Mouse (Mus musculus): ENCODE results near the gene Acaca. TPM values are rescaled to one million over a fixed set of nuclear protein-coding genes. Genes with fewer than 3 reads are reported as not detected.

Gene Acaca
- polyA plus RNA-seq, 1 experiment from 2014 or later = 28.9 TPM

DNA sequence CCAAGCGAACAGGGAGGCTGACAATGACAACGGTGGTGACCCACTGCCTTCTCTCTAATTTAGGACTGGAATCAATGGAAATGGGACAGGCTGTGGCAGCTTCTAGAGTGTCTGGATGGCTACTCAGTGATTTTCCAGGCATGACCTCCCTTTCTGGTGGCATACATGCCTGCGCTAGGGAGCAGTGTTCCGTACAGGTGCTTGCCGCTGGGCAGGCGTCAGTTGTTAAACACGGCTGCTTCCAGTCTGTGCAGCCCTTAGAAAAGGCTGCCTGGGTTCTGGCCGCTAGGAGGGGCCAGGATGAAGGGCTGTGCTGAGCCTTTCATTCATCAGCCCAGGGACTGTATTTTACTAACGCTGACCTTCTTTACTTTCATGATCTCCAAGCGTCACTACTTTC is 63.8 kb downstream of the Acaca start:
- no peak overlapping the region for H3K9ac ChIP-seq (replicated peaks; ENCODE audit: low read depth, low read length)
- H3K4me3 ChIP-seq (replicated peaks; ENCODE audit: low read length) = no peak overlapping the region
- H3K4me1 ChIP-seq (replicated peaks; ENCODE audit: control insufficient read depth, insufficient read depth, low read length) = no peaks in the 10 kb centered on the region
- ATAC-seq = no peak
- H3K4me2 ChIP-seq (ENCODE audit: low read length) = no peak overlapping the region
- peaks cover 5% of the 10 kb centered on the region for H3K36me3 ChIP-seq (ENCODE audit: control insufficient read depth, insufficient read depth)
- no peaks in the 10 kb centered on the region for H3K9me3 ChIP-seq (ENCODE audit: control insufficient read depth, low read length)
- 51% methylated on average over 10 of the region's 10 CpGs for WGBS
- H3K27me3 ChIP-seq (replicated peaks; ENCODE audit: control insufficient read depth, insufficient read depth, low read length) = no peaks in the 10 kb centered on the region
- no peak overlapping the region for H3K27ac ChIP-seq (ENCODE audit: low read length)

DNA sequence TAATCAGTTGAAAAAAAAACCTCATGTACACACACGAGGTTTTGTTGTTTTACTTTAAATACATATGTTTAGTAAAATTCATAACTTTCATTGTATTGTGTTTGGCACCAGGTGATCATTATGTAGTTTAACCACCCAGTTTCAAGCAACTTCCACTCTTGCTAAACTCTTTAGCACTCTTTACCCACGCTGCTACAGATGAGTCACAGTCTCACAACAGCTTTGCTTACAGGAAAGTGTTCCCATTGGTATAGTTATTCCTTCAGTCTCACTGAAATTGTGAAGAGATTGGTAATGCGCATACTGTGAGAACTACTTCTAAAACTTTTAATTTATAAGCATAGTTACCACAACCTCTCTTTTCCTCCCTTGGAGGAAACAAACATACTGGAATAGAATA is 65.3 kb downstream of the Acaca start:
- Histone ChIP-seq H3K4me3 (replicated peaks; ENCODE audit: low read length) (no peak overlapping the region), H3K9ac (replicated peaks; ENCODE audit: low read depth, low read length) (no peak overlapping the region), H3K4me2 (ENCODE audit: low read length) (no peak overlapping the region), H3K4me1 (replicated peaks; ENCODE audit: control insufficient read depth, insufficient read depth, low read length) (no peaks in the 10 kb centered on the region), H3K36me3 (ENCODE audit: control insufficient read depth, insufficient read depth) (peaks cover 5% of the 10 kb centered on the region), H3K27ac (ENCODE audit: low read length) (no peak overlapping the region), H3K9me3 (ENCODE audit: control insufficient read depth, low read length) (no peaks in the 10 kb centered on the region), H3K27me3 (replicated peaks; ENCODE audit: control insufficient read depth, insufficient read depth, low read length) (no peaks in the 10 kb centered on the region)
- 90% methylated on average over 3 of the region's 3 CpGs for WGBS
- ATAC-seq = no peak

DNA sequence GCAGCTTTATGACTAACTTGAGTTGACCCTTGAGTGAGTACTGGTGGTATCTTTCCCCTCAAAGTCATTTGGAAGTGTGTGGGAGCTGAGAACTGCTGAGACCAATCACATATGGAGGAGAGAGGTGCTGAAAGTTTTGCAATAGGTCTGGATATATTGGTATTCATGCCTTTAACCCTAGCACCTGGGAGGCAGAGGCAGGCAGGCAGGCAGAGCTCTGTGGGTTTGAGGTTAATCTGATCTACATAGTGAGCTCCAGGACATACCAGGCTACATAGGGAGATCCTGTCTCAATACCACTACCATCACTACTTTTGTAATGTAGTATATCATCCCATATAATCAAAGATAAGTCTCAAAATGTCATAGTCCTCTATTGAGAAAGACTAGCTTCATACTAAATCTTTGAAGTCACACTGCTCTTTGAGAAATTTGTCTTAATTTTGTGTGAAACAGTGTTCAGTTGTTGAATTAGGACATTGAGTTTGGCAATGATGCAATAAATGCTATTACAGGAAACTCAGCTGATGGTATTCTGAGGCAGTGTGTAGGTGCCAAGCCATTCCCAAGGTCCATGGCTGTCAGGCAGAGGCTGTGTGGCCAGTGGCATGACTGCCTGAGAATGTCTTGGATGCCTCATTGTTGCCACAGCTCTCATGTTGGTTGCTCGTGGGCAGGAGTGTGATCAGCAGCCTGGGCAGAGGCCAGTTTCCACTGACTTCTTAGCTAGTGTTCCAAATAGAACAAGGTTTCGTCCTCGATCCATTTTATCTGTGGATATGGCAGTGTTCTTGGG is 68.3 kb downstream of the Acaca start:
- no peak overlapping the region for H3K27ac ChIP-seq (ENCODE audit: low read length)
- H3K36me3 ChIP-seq (ENCODE audit: control insufficient read depth, insufficient read depth) = peaks cover 5% of the 10 kb centered on the region
- WGBS = 93% methylated on average over 3 of the region's 3 CpGs
- no peaks in the 10 kb centered on the region for H3K9me3 ChIP-seq (ENCODE audit: control insufficient read depth, low read length)
- H3K4me2 ChIP-seq (ENCODE audit: low read length) = no peak overlapping the region
- 0 out of 2 replicates have a peak, but pooled peaks cover 3% of the 10 kb centered on the region for H3K4me1 ChIP-seq (replicated peaks; ENCODE audit: control insufficient read depth, insufficient read depth, low read length)
- no peak overlapping the region for H3K4me3 ChIP-seq (replicated peaks; ENCODE audit: low read length)
- ATAC-seq = no peak
- no peak overlapping the region for H3K9ac ChIP-seq (replicated peaks; ENCODE audit: low read depth, low read length)
- H3K27me3 ChIP-seq (replicated peaks; ENCODE audit: control insufficient read depth, insufficient read depth, low read length) = no peaks in the 10 kb centered on the region

DNA sequence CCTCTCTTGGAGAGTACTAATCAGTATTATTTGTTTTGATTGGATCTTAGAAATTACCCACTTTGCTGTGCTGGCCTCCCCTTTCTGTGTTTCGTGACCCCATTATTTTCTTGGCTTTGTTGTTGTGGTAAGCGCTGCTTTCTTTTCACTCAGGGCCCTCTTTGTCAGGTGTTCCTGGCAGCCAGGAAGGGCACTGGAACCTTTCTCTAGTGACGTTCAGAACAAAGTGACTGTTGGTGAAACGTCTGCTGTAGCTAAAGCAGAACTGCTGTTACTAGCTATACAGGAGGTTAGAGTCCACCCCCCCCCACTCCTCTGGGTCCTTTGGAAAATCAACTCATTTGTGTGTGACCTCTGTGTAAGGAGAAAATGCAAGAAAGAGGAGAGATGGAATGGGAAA is 76.3 kb downstream of the Acaca start:
- Histone ChIP-seq H3K9ac (replicated peaks; ENCODE audit: low read depth, low read length) (no peak overlapping the region), H3K36me3 (ENCODE audit: control insufficient read depth, insufficient read depth) (no peaks in the 10 kb centered on the region), H3K27ac (ENCODE audit: low read length) (no peak overlapping the region), H3K4me3 (replicated peaks; ENCODE audit: low read length) (no peak overlapping the region), H3K4me1 (replicated peaks; ENCODE audit: control insufficient read depth, insufficient read depth, low read length) (no peaks in the 10 kb centered on the region), H3K27me3 (replicated peaks; ENCODE audit: control insufficient read depth, insufficient read depth, low read length) (no peaks in the 10 kb centered on the region), H3K4me2 (ENCODE audit: low read length) (no peak overlapping the region), H3K9me3 (ENCODE audit: control insufficient read depth, low read length) (no peaks in the 10 kb centered on the region)
- WGBS = 18% methylated on average over 4 of the region's 4 CpGs
- ATAC-seq = no peak

DNA sequence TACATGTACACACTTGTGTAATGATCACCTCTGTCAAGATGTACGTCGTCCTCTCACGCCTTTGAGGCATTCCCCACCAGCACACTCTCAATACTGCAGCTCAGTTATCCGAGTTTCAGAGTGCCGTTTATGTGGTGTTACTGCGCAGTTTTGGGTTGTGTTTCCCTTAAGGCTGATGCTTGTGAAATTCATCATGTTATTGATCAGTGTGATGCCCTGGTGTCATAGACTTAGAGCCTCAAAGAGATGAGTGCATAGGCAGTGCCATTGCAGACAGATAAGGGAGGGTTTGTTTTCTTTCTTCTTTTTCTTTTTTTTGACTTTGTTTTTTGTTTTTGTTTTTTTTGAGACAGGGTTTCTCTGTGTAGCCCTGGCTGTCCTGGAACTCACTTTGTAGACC is 81.4 kb downstream of the Acaca start:
- Histone ChIP-seq H3K27me3 (replicated peaks; ENCODE audit: control insufficient read depth, insufficient read depth, low read length) (no peaks in the 10 kb centered on the region), H3K9ac (replicated peaks; ENCODE audit: low read depth, low read length) (no peak overlapping the region), H3K4me3 (replicated peaks; ENCODE audit: low read length) (no peak overlapping the region), H3K4me2 (ENCODE audit: low read length) (no peak overlapping the region), H3K36me3 (ENCODE audit: control insufficient read depth, insufficient read depth) (no peaks in the 10 kb centered on the region), H3K27ac (ENCODE audit: low read length) (no peak overlapping the region), H3K9me3 (ENCODE audit: control insufficient read depth, low read length) (no peaks in the 10 kb centered on the region), H3K4me1 (replicated peaks; ENCODE audit: control insufficient read depth, insufficient read depth, low read length) (no peaks in the 10 kb centered on the region)
- ATAC-seq = no peak
- WGBS = over 99% methylated on average over 6 of the region's 6 CpGs

DNA sequence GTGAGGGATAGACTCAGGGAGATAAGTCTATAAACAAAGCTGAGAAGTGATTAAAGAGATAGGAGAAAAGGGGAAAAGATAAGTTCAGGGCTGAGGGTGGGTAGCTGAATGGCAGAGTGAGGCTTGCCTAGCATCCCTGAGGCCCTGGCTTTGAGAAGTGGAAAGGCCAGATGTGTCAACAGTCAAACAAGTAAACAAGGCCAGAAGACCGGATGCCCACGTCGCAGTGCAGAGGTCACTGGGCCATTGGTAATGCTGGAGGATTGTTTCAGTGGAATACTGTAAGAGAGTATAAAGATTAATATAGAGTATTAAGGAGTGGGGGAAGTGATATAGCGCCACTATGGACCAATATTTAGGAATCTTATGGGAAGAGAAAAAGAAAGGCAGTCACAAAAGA is 89.5 kb downstream of the Acaca start:
- H3K4me1 ChIP-seq (replicated peaks; ENCODE audit: control insufficient read depth, insufficient read depth, low read length) = no peaks in the 10 kb centered on the region
- H3K27ac ChIP-seq (ENCODE audit: low read length) = no peak overlapping the region
- no peak for ATAC-seq
- H3K4me3 ChIP-seq (replicated peaks; ENCODE audit: low read length) = no peak overlapping the region
- no peaks in the 10 kb centered on the region for H3K9me3 ChIP-seq (ENCODE audit: control insufficient read depth, low read length)
- 91% methylated on average over 4 of the region's 4 CpGs for WGBS
- no peak overlapping the region for H3K4me2 ChIP-seq (ENCODE audit: low read length)
- H3K36me3 ChIP-seq (ENCODE audit: control insufficient read depth, insufficient read depth) = no peaks in the 10 kb centered on the region
- no peaks in the 10 kb centered on the region for H3K27me3 ChIP-seq (replicated peaks; ENCODE audit: control insufficient read depth, insufficient read depth, low read length)
- no peak overlapping the region for H3K9ac ChIP-seq (replicated peaks; ENCODE audit: low read depth, low read length)

DNA sequence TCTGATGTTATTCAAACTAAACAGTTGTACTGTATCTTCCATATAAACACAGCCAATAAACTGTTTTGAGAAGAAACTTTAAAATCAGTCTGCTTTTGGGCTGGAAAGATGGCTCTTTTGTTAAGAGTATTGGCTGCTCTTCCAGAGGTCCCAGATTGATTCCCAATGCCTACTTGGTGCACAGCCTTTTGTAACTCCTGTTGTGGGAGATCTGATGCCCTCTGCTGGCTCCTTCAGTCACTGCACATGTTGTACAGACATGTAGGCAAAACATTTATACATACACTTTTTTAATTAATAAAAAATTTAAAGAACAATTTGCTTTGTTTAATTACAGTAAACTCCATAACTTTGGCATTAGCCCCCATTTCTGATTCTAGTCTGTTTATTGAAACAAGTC is 114.1 kb downstream of the Acaca start:
- H3K4me2 ChIP-seq (ENCODE audit: low read length) = no peak overlapping the region
- no peaks in the 10 kb centered on the region for H3K9me3 ChIP-seq (ENCODE audit: control insufficient read depth, low read length)
- no peak overlapping the region for H3K9ac ChIP-seq (replicated peaks; ENCODE audit: low read depth, low read length)
- H3K27me3 ChIP-seq (replicated peaks; ENCODE audit: control insufficient read depth, insufficient read depth, low read length) = no peaks in the 10 kb centered on the region
- no peak overlapping the region for H3K4me3 ChIP-seq (replicated peaks; ENCODE audit: low read length)
- H3K36me3 ChIP-seq (ENCODE audit: control insufficient read depth, insufficient read depth) = no peaks in the 10 kb centered on the region
- ATAC-seq = no peak
- H3K4me1 ChIP-seq (replicated peaks; ENCODE audit: control insufficient read depth, insufficient read depth, low read length) = no peaks in the 10 kb centered on the region
- no peak overlapping the region for H3K27ac ChIP-seq (ENCODE audit: low read length)

DNA sequence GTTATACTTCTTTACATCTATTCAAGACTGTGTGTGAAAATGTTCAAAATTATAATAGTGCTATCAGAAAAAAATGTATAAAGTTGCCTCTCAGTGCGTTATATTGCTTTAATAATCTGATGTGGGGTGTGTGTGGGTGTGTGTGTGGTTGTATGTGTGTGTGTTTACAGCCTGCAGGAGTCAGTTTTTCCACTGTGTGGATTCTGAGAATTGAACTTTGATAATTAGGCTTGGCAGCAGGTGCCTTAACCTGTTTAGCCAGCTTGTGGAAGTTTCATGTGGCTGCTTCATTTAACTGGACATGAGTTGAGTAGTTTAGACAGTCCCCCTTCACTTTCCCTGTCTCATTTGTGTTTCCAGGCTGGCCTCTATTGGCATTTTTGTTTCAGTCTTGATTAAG is 117.9 kb downstream of the Acaca start:
- no peaks in the 10 kb centered on the region for H3K27me3 ChIP-seq (replicated peaks; ENCODE audit: control insufficient read depth, insufficient read depth, low read length)
- no peak overlapping the region for H3K9ac ChIP-seq (replicated peaks; ENCODE audit: low read depth, low read length)
- ATAC-seq = no peak
- 94% methylated on average over 1 of the region's 1 CpGs for WGBS
- no peaks in the 10 kb centered on the region for H3K9me3 ChIP-seq (ENCODE audit: control insufficient read depth, low read length)
- no peaks in the 10 kb centered on the region for H3K36me3 ChIP-seq (ENCODE audit: control insufficient read depth, insufficient read depth)
- no peak overlapping the region for H3K4me3 ChIP-seq (replicated peaks; ENCODE audit: low read length)
- no peak overlapping the region for H3K27ac ChIP-seq (ENCODE audit: low read length)
- no peaks in the 10 kb centered on the region for H3K4me1 ChIP-seq (replicated peaks; ENCODE audit: control insufficient read depth, insufficient read depth, low read length)
- H3K4me2 ChIP-seq (ENCODE audit: low read length) = no peak overlapping the region

DNA sequence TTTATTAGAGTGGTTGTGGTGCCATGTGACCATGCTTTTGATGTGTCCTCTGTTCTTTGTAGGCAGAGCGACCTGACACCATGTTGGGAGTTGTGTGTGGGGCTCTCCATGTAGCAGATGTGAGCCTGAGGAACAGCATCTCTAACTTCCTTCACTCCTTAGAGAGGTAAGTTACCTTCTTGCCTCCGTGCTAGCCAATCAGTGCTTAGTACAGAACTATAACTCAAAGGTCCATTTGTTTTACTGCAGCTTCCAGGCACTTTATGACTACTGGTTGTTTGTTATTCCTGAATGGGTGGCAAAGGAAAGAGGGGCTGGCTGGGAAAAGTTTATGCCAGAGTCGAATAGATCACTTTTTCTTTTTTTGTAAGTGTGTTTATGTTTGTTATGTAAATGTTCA is 121.7 kb downstream of the Acaca start:
- Histone ChIP-seq H3K27ac (ENCODE audit: low read length) (no peak overlapping the region), H3K4me1 (replicated peaks; ENCODE audit: control insufficient read depth, insufficient read depth, low read length) (no peaks in the 10 kb centered on the region), H3K36me3 (ENCODE audit: control insufficient read depth, insufficient read depth) (no peaks in the 10 kb centered on the region), H3K4me2 (ENCODE audit: low read length) (no peak overlapping the region), H3K9ac (replicated peaks; ENCODE audit: low read depth, low read length) (no peak overlapping the region), H3K27me3 (replicated peaks; ENCODE audit: control insufficient read depth, insufficient read depth, low read length) (no peaks in the 10 kb centered on the region), H3K4me3 (replicated peaks; ENCODE audit: low read length) (no peak overlapping the region), H3K9me3 (ENCODE audit: control insufficient read depth, low read length) (no peaks in the 10 kb centered on the region)
- no peak for ATAC-seq
- WGBS = 87% methylated on average over 3 of the region's 3 CpGs

DNA sequence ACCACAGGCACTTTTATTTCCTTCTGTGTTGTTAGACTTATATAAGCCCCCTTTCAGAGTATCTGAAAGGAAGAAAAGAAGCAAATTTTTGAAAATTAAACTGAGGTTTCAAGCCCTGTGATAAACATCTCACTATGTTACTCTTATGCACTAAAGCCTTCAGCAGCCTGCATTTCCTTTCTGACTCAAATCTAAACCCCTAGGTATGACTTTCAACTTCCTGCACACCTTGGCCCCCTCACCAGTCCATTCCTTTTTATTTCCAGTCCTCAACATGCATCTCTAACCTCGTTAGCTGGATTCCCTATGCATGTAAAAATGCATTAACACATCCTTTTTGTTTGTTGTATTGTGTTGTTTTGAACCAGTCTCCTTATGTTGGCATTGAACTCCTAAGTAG is 123.0 kb downstream of the Acaca start:
- no peaks in the 10 kb centered on the region for H3K27me3 ChIP-seq (replicated peaks; ENCODE audit: control insufficient read depth, insufficient read depth, low read length)
- 60% methylated on average over 1 of the region's 1 CpGs for WGBS
- peaks cover 1% of the 10 kb centered on the region for H3K36me3 ChIP-seq (ENCODE audit: control insufficient read depth, insufficient read depth)

More for the DNA sequence above, 123.0 kb downstream of the Acaca start:
- no peak overlapping the region for H3K4me2 ChIP-seq (ENCODE audit: low read length)
- no peak overlapping the region for H3K9ac ChIP-seq (replicated peaks; ENCODE audit: low read depth, low read length)
- H3K4me1 ChIP-seq (replicated peaks; ENCODE audit: control insufficient read depth, insufficient read depth, low read length) = no peaks in the 10 kb centered on the region
- H3K27ac ChIP-seq (ENCODE audit: low read length) = no peak overlapping the region
- no peaks in the 10 kb centered on the region for H3K9me3 ChIP-seq (ENCODE audit: control insufficient read depth, low read length)
- no peak for ATAC-seq
- H3K4me3 ChIP-seq (replicated peaks; ENCODE audit: low read length) = no peak overlapping the region

All from forebrain, embryonic 16.5 days (tissue).